Mouse (Mus musculus) lung, adult 18-20 months (tissue): ENCODE measurements around the gene Vcp.

ENCODE experiments used
- DNase-seq, 2 experiments: peaks; one replicate each; pipeline ENCODE4 v3.0.0; 2022; ENCODE audit warnings: mixed read lengths in 2 of 2

The Vcp gene

GRCm38 (mm10) chr4:42943341-42943740 lies 57.0 kb downstream of the Vcp start:
- DNase-seq = no peak

- no peak for DNase-seq
These were observed 58.9 kb downstream of the Vcp start for GRCm38 (mm10) chr4:42941396-42941795.

GRCm38 (mm10) chr4:42933630-42934029 lies 66.7 kb downstream of the Vcp start:
- DNase-seq = peak; percentile 77 to 80

- no peak for DNase-seq
These were observed 67.9 kb downstream of the Vcp start for GRCm38 (mm10) chr4:42932229-42932969.
